Mouse (Mus musculus): ENCODE results near the gene Cnga3.

The Cnga3 gene

GRCm38 (mm10) chr1:37287748-37288147 lies 73.5 kb downstream of the Cnga3 start:
- DNase-seq: no peak

GRCm38 (mm10) chr1:37288181-37288935 lies 74.1 kb downstream of the Cnga3 start:
- DNase-seq: no peak

GRCm38 (mm10) chr1:37288941-37289340 lies 74.7 kb downstream of the Cnga3 start:
- no peak for DNase-seq

- DNase-seq: no peak
Observed at GRCm38 (mm10) chr1:37296414-37296813, 82.2 kb downstream of the Cnga3 start.

- DNase-seq: no peak
Observed at GRCm38 (mm10) chr1:37298904-37299303, 84.7 kb downstream of the Cnga3 start.

- peak; percentile 94 for DNase-seq
Observed at GRCm38 (mm10) chr1:37299540-37300491, 85.6 kb downstream of the Cnga3 start, which contains the start of gene Inpp4a. TSS of gene Inpp4a (plus strand) at chr1:37299865.

GRCm38 (mm10) chr1:37300650-37301049 lies 86.4 kb downstream of the Cnga3 start:
- peak; percentile 53 for DNase-seq

- DNase-seq: no peak
Observed at GRCm38 (mm10) chr1:37302801-37303200, 88.6 kb downstream of the Cnga3 start.

GRCm38 (mm10) chr1:37305691-37306287 lies 91.6 kb downstream of the Cnga3 start:
- DNase-seq: no peak

- DNase-seq: peak; percentile 33
Observed at GRCm38 (mm10) chr1:37307586-37307985, 93.4 kb downstream of the Cnga3 start.

GRCm38 (mm10) chr1:37308021-37308742 lies 93.9 kb downstream of the Cnga3 start:
- no peak for DNase-seq

GRCm38 (mm10) chr1:37308743-37309100 lies 94.5 kb downstream of the Cnga3 start:
- DNase-seq: no peak

GRCm38 (mm10) chr1:37309939-37310515 lies 95.8 kb downstream of the Cnga3 start:
- no peak for DNase-seq
